Mouse (Mus musculus) megakaryocyte, embryonic 14.5 days (primary cell): ENCODE measurements around the gene Kcne3.

Experiments
- FLI1 ChIP-seq: IDR thresholded peaks from 2 replicates; pipeline ENCODE4 v1.6.1; 2012; ENCODE audit warnings: low read length, inconsistent platforms, mixed read lengths
- GATA1 ChIP-seq: IDR thresholded peaks from 3 replicates; pipeline ENCODE4 v1.6.1; 2012; ENCODE audit warnings: mixed read lengths, low read length, inconsistent platforms, borderline replicate concordance

DNA sequence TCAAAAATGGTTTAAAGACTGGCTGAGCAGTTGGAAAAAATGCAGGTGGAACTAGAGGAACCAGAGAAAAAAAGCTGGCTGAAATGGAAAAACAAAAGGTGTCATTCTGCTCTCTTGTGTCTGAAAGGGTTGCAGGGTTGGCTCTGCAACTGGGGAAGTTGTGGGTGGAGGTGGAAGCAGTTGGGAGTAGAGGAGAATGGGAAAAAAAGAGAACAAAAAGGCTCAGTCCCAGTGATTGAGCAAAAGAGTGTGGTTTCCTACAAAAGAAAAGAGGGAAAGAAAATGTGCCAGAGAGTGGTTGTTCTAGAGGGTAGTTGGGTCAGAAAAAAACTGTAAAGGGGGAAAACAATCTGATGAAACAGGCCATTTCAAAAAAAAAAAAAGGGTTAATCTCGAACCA lies 35.7 kb upstream of the Kcne3 start:
- no peak for TF ChIP-seq GATA1
- no peak for TF ChIP-seq FLI1
